Mouse (Mus musculus) urinary bladder, postnatal 36 days (tissue): ENCODE measurements around the gene Irx5.

Experiments used
- DNase-seq, 2 experiments: peaks; one replicate each; pipeline ENCODE4 v3.0.0; 2022; ENCODE audit warnings: low spot score in 2 of 2, mixed read lengths in 1 of 2

Irx5 gene

DNA sequence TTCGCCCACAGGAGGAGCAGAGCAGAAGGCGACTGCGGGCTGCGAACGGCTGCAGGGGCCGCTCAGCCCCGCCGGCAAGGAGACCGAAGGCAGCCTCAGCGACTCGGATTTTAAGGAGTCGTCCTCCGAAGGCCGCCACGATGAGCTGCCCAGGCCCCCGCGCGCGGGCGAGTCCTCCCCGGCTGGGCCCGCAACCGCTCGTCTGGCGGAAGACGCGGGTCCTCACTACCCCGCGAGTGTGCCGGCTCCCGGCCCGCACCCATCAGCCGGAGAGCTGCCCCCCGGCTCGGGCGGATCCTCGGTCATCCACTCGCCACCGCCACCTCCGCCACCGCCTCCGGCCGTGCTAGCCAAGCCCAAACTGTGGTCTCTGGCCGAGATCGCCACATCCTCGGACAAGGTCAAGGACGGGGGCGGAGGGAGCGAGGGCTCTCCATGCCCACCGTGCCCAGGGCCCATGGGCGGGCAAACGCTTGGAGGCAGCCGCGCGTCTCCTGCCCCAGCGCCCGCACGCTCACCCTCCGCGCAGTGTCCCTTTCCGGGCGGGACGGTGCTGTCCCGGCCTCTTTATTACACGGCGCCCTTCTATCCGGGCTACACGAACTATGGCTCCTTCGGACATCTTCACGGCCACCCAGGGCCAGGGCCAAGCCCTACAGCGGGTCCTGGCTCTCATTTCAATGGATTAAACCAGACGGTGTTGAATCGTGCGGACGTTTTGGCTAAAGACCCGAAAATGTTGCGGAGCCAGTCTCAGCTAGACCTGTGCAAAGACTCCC is 2.8 kb downstream of the Irx5 start:
- DNase-seq = no peak

GRCm38 (mm10) chr8:92361546-92362351 is 4.3 kb downstream of the Irx5 start:
- DNase-seq = peak in 1 of 2 experiments; percentile 7

DNA sequence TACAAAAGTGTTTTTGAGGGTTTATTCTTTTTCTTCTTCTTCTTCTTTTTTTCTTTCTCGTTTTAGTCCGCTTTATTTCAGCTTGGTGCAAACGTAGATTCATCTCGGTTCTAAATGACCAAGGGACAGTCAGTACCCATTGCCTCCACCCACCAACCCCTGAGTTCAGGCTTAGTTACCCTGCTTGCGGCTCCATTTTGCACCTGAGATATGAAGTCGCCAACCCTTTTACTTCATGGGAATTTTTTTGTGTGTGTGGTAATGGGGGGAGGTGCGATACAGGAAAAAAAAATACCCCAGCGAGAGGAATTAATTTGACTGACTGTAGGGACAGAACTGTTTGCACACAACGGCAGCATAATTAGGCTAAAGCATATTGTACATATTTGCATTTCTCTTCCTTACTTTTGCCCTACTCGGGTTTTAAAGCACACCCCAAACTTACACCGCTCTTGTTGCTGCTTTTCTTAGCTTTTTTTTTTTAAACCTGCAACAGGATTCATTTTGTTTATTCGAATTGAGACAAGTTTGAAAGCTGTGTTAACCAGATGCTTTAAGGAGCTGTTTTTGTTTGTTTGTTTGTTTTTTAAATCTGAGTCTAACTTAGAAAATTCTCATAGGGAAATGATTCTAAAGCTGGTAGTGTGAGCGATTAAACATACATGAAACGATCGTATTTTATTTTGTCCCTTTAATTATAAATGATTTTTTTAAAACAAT is 5.1 kb downstream of the Irx5 start:
- DNase-seq = no peak

- peak in 1 of 2 experiments; percentile 15 for DNase-seq
These were observed 6.1 kb downstream of the Irx5 start for GRCm38 (mm10) chr8:92363217-92364147.

DNA sequence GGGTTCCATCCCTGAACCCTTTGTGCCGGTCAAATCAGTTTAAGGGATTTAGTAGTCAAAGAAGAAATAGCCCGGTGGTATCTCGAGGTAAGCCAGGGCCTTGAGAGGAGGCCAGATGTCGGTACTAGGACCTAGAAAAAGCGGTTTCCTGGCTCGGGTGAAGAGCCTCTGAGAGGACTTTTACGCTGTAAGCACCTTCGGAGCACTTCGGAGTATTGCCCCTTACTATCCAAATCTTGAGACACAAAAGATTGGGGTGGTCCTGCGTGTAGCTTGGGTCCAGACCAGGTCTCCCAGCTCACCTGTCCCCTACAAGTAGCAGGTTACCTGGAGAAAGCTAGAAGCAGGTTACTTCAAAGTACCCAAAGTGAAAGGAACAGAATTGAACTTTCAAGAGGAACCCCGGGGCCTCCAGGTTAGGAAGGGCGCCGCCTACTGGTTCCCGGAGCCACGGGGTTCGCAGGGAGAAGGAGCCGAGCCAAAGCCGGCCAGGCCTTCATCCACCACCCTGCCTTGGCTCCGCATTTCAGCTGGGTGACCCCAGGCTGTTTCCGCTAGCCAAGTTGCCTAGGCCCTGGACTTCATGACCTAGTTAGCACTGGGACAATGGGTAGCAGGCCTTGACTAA is 6.8 kb downstream of the Irx5 start:
- DNase-seq = peak in 1 of 2 experiments; percentile 7

- DNase-seq = peak in 1 of 2 experiments; percentile 7
These were observed 7.4 kb downstream of the Irx5 start for GRCm38 (mm10) chr8:92364776-92365240.

DNA sequence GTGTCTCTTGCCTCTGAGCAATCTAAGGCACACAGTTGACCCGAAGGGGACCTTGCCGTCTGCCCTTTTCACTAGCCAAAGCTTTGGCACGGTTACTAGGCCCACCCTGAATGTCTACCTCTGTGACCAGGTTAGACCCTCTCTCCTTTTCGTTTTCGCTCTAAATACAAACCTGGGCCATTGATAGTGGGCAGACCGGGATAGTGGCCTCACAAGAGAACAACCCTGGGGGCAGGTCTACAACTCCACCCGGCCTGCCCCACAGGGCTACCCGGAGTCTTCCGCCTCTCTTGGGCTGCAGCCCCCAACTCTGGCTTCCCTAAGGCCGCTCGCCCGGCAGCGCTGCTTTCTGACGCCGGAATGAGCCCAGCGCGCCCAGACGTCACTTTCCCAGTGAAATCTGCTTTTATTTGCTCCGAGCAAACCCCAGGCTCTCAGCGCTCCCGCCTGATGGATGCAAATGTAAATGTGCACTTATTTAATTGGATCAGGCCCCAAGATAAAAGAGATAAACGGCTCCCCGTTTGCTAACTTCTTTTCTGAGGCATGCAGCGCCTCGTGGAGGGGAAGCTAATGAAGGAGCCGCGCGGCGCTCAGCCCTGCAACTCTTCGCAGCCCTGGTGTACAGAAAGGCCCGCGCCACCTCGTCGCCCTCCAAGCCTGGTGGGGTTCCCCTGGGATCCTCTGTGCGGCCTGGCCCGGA is 8.0 kb downstream of the Irx5 start:
- no peak for DNase-seq

DNA sequence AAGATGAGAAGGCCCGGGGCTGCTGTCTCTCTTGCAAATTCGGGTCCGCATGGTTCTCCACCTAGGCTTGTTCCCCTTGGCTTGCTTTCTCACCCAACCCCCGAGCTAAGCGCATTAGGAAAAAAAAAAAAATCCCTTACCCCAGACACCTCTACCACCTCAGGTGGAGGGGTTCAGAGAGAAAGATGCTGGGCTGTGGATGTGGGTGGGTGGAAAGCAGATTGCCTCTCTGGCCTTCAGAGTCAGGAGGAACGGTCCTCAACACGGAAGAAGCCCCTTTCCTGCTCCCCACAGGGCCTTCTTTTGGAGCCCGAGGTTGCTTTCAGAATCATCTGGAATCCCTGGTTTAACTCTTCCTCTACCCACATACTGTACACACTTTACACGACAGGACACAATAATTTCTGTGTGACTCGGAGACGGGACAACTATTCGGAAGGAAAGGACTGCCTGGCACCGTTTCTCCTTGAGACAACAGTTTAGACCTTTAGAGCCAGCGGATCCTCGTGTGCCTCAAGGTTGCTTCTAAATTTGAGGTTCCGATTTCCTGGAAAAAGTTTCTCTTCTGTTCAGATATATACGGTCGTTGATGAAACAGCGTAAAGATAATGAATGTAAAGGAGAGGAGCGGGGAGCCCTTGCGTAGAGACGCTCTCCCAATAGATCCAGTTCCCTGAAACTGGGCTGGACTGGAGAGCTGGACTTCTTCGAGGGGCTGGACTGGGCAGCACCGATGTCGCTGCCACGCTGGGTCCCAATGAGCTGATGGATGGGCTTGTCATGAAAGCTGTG is 8.7 kb downstream of the Irx5 start:
- no peak for DNase-seq

DNA sequence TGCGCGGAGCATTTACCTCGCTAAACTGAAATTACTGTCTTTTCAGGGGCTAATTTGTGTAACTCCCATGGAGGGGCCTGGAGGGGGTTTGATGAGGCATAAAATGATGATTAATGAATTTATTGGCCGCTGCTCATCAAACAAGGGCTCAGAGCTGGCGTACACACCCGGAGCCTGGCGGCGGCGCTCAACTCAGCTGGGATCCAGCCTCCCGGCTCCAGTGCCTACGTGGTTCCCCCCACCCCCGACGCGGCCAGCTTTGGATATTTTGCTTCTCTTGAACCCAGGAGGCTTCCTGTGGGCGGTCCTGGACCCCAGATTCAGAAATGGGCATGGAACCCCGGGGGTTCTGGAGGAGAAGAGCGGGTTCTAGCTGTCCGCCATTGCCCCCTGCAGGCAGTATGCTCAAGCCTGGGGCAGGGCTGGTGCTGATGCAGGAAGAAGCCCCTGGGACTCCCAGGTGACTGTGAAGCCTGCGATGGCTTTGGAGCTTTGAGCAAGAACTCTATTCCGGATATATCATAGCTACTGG is 9.4 kb downstream of the Irx5 start:
- no peak for DNase-seq

DNA sequence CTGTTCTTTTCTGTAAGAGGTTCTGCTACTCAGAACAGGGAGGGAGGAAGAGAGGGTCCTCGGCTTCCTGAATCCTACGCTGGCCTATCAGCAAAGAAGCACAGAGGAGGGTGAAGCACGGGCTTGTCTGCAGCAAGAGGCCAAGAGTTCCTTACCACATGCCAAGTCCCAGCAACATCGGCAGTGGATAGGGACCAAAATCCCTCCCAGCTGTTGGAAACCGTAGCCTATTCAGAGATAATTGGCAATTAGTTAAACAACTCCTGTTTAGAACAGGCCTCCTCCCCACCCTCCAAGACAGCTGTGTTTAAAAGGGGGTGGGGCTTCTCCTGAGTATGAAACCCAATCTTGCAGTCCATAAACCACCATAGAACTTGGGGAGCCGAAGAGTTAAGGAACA is 22.1 kb downstream of the Irx5 start:
- DNase-seq = no peak

DNA sequence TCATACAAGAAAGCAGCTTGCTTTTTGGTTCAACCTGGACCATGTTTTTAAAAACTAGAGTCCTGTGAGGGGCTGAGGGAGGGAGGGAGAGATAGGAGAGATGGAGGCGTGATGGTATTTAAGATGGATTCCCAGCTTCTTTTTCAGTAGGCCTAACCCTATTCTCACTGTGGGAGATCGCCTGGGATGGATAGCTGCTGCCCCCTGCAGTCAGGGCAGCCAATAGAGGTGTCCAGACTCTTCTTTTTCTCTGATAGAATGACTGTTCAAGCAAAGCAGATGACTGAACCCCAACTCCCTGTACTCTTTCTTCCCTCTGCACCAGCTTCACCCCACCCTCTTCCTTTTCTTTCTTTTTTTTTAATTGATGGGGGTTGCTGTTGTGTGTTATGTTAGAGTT is 23.1 kb downstream of the Irx5 start:
- peak in 1 of 2 experiments; percentile 8 for DNase-seq

- no peak for DNase-seq
These were observed 30.5 kb downstream of the Irx5 start for GRCm38 (mm10) chr8:92387893-92388292.

DNA sequence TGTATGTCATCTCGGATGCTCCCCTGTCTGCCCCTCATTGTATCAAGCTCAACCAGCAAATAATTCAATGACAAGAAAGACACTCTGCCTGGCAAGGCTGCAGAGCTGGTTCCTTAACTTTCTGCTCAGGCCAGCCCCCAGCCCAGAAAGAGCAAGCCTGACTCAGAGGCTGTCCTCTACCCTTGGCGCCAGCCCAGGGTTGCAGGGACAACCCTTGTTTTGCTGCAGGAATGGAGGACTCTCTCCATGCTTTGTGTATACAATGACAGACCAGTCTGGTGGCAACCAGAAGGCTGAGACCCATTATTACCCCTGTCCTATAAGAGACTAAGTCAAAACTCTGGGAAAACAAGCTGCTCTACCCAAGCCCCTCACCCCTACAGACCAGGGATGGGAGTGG is 46.8 kb downstream of the Irx5 start:
- no peak for DNase-seq

- DNase-seq = no peak
These were observed 50.7 kb downstream of the Irx5 start for GRCm38 (mm10) chr8:92408092-92408491.

GRCm38 (mm10) chr8:92413583-92413982 is 56.2 kb downstream of the Irx5 start:
- DNase-seq = no peak

DNA sequence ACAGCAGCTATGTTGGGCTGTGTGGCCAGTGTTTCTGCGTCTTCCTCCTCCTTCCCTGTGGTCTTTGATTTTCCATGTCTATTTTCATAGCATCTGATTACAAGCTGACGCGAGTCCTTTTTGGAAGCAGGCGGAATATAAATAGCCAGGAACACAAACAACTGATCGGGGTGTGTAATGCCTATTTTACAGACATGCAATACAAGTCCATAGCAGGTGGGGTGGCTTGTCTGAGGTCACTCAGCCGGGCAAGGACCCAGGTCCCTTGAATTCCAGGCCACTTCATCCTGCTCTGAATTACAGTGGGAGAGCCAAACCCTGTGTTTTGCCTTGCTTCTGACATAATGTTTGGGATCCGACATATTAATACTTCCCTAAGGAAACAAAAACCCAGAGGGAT is 63.2 kb downstream of the Irx5 start:
- DNase-seq = no peak
